Mouse (Mus musculus): ENCODE results near the gene Prpf6. TPM values are rescaled to one million over a fixed set of nuclear protein-coding genes. Genes with fewer than 3 reads are reported as not detected.

The Prpf6 gene
- polyA plus RNA-seq, 2 experiments from 2014 or later, result 69.3 to 69.5 TPM

- ATAC-seq, result no peak
These were observed 67.4 kb downstream of the Prpf6 start for GRCm38 (mm10) chr2:181658930-181659555.

GRCm38 (mm10) chr2:181659609-181660055 is 68.0 kb downstream of the Prpf6 start:
- ATAC-seq, result peak; percentile 84

GRCm38 (mm10) chr2:181662620-181663297 is 71.1 kb downstream of the Prpf6 start:
- no peak for ATAC-seq

- no peak for ATAC-seq
These were observed 71.6 kb downstream of the Prpf6 start for GRCm38 (mm10) chr2:181663298-181663630.

GRCm38 (mm10) chr2:181670285-181670912 is 78.7 kb downstream of the Prpf6 start:
- ATAC-seq, result no peak

GRCm38 (mm10) chr2:181670913-181671311 is 79.2 kb downstream of the Prpf6 start:
- ATAC-seq, result no peak

- ATAC-seq, result no peak
These were observed 79.7 kb downstream of the Prpf6 start, which contains the start of gene Sox18 for GRCm38 (mm10) chr2:181671326-181671725. Sox18 (minus strand) TSS chr2:181671640.

GRCm38 (mm10) chr2:181671984-181672383 is 80.3 kb downstream of the Prpf6 start:
- ATAC-seq, result no peak

GRCm38 (mm10) chr2:181673501-181673900 is 81.8 kb downstream of the Prpf6 start:
- ATAC-seq, result no peak

GRCm38 (mm10) chr2:181674934-181675333 is 83.3 kb downstream of the Prpf6 start:
- no peak for ATAC-seq

GRCm38 (mm10) chr2:181675454-181675853 is 83.8 kb downstream of the Prpf6 start:
- no peak for ATAC-seq

- no peak for ATAC-seq
These were observed 84.8 kb downstream of the Prpf6 start for GRCm38 (mm10) chr2:181676424-181676823.

GRCm38 (mm10) chr2:181677096-181677754 is 85.6 kb downstream of the Prpf6 start:
- ATAC-seq, result no peak

- ATAC-seq, result no peak
These were observed 86.1 kb downstream of the Prpf6 start for GRCm38 (mm10) chr2:181677755-181678098.

- peak; percentile 71 for ATAC-seq
These were observed 87.1 kb downstream of the Prpf6 start for GRCm38 (mm10) chr2:181678780-181679179.

- ATAC-seq, result peak; percentile 55
These were observed 88.5 kb downstream of the Prpf6 start, which contains the start of gene Tcea2 for GRCm38 (mm10) chr2:181679951-181680715. Tcea2 (plus strand) TSS chr2:181680310.

- peak; percentile 42 for ATAC-seq
These were observed 89.0 kb downstream of the Prpf6 start for GRCm38 (mm10) chr2:181680716-181681117.

GRCm38 (mm10) chr2:181681978-181682377 is 90.3 kb downstream of the Prpf6 start:
- ATAC-seq, result no peak

GRCm38 (mm10) chr2:181683381-181683780 is 91.7 kb downstream of the Prpf6 start:
- ATAC-seq, result no peak

- no peak for ATAC-seq
These were observed 93.0 kb downstream of the Prpf6 start for GRCm38 (mm10) chr2:181684713-181685112.

GRCm38 (mm10) chr2:181685686-181686085 is 94.0 kb downstream of the Prpf6 start:
- no peak for ATAC-seq

GRCm38 (mm10) chr2:181687586-181687985 is 95.9 kb downstream of the Prpf6 start:
- no peak for ATAC-seq
